Mouse (Mus musculus): ENCODE results near the gene Il5ra. TPM values are rescaled to one million over a fixed set of nuclear protein-coding genes. Genes with fewer than 3 reads are reported as not detected.
A peak's percentile ranks its signal among the peaks of the same experiment; 100 is the strongest.

Il5ra gene
- total RNA-seq, 2 experiments from 2014 or later = 0.15 to 0.24 TPM

- no peak for DNase-seq
These were observed 10.6 kb downstream of the Il5ra start for GRCm38 (mm10) chr6:106738229-106738628.

- no peak for DNase-seq
These were observed 16.3 kb downstream of the Il5ra start for GRCm38 (mm10) chr6:106732563-106732962.

GRCm38 (mm10) chr6:106729682-106730314, 19.0 kb downstream of the Il5ra start:
- DNase-seq = no peak

GRCm38 (mm10) chr6:106727703-106728102, 21.1 kb downstream of the Il5ra start:
- DNase-seq = no peak

GRCm38 (mm10) chr6:106726078-106726477, 22.8 kb downstream of the Il5ra start:
- DNase-seq = no peak

- no peak for DNase-seq
These were observed 23.2 kb downstream of the Il5ra start for GRCm38 (mm10) chr6:106725642-106726041.

GRCm38 (mm10) chr6:106705506-106706035, 43.3 kb downstream of the Il5ra start:
- DNase-seq = no peak

GRCm38 (mm10) chr6:106701931-106702330, 46.9 kb downstream of the Il5ra start:
- DNase-seq = no peak

GRCm38 (mm10) chr6:106675581-106675980, 73.3 kb downstream of the Il5ra start:
- no peak for DNase-seq

- DNase-seq = peak; percentile 75
These were observed 84.8 kb downstream of the Il5ra start for GRCm38 (mm10) chr6:106663780-106664651.

Other genes with a start within 250 kb of the Il5ra start
- gene Trnt1, start 20.1 kb upstream of the Il5ra start, total RNA-seq (2021) = 10 to 100 TPM; 54.1 to 54.4 TPM
- gene Crbn, start 51.0 kb upstream of the Il5ra start, total RNA-seq (2021) = 10 to 100 TPM; 51.5 to 54.2 TPM

Measured in adrenal gland, postnatal 10 days (tissue).